Mouse (Mus musculus): ENCODE measurements around the gene H2-M10.4. TPM values are rescaled to one million over a fixed set of nuclear protein-coding genes. Genes with fewer than 3 reads are reported as not detected.
"Not testable (repeated sequence)": the region's sequence is repeated elsewhere in the genome, so short reads cannot be mapped to it uniquely, and the experiment has no call there.

H2-M10.4 gene
- not detected in 2 replicates for polyA plus RNA-seq (2015; fragmentation: Nextera tagmentation; extraction: Ambion mirVana)

GRCm38 (mm10) chr17:36462234-36462633 lies at the start of gene H2-M10.4:
Gene H2-M10.4 (minus strand): TSS chr17:36462334.
- Histone ChIP-seq H3K4me3 (ENCODE audit: low read depth, low read length) (no peak within 1 kb of the TSS), H3K27ac (ENCODE audit: low read length) (no peak within 1 kb of the TSS), H3K4me2 (ENCODE audit: low read length) (no peak within 1 kb of the TSS), H3K36me3 (ENCODE audit: control insufficient read depth, insufficient read depth, low read length) (no peaks in the 10 kb centered on the region), H3K4me1 (ENCODE audit: control insufficient read depth, insufficient read depth, low read length) (no peaks in the 10 kb centered on the region), H3K9me3 (replicated peaks; ENCODE audit: control insufficient read depth, low read length, poor library complexity, severe bottlenecking) (no peaks in the 10 kb centered on the region), H3K9ac (ENCODE audit: low read depth, low read length) (no peak within 1 kb of the TSS), H3K27me3 (ENCODE audit: control insufficient read depth, insufficient read depth, low read depth, low read length) (no peaks in the 10 kb centered on the region)
- no peak for ATAC-seq
- WGBS = 96% methylated on average over 7 of the region's 7 CpGs

DNA sequence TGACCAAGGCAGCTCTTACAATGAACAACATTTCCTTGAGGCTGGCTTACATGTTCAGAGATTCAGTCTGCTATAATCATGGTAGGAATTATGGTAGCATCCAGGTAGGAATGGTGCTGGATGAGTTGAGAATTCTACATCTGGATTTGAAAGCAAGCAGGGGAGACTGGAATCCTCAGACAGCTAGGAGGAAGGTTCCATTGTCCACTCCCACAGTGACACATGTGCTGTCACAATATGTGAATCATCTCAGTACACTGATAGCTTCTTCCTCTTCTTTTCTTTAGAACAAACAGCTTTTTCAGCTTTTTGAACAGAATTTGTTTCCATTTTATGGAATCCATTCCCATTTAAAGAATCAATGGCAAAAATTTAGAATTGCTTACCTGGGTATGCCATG lies 41.8 kb upstream of the H2-M10.4 start:
- Histone ChIP-seq H3K4me2 (ENCODE audit: low read length) (no peak overlapping the region), H3K9me3 (replicated peaks; ENCODE audit: control insufficient read depth, low read length, poor library complexity, severe bottlenecking) (no peaks in the 10 kb centered on the region), H3K4me3 (ENCODE audit: low read depth, low read length) (no peak overlapping the region), H3K4me1 (ENCODE audit: control insufficient read depth, insufficient read depth, low read length) (no peaks in the 10 kb centered on the region), H3K36me3 (ENCODE audit: control insufficient read depth, insufficient read depth, low read length) (no peaks in the 10 kb centered on the region), H3K27me3 (ENCODE audit: control insufficient read depth, insufficient read depth, low read depth, low read length) (no peaks in the 10 kb centered on the region), H3K27ac (ENCODE audit: low read length) (no peak overlapping the region), H3K9ac (ENCODE audit: low read depth, low read length) (no peak overlapping the region)
- no peak for ATAC-seq

- H3K4me3 ChIP-seq (ENCODE audit: low read depth, low read length) = no peak overlapping the region
- H3K36me3 ChIP-seq (ENCODE audit: control insufficient read depth, insufficient read depth, low read length) = no peaks in the 10 kb centered on the region
- no peak overlapping the region for H3K27ac ChIP-seq (ENCODE audit: low read length)
- no peaks in the 10 kb centered on the region for H3K27me3 ChIP-seq (ENCODE audit: control insufficient read depth, insufficient read depth, low read depth, low read length)
- 84% methylated on average over 1 of the region's 1 CpGs for WGBS
- no peaks in the 10 kb centered on the region for H3K9me3 ChIP-seq (replicated peaks; ENCODE audit: control insufficient read depth, low read length, poor library complexity, severe bottlenecking)
- H3K9ac ChIP-seq (ENCODE audit: low read depth, low read length) = no peak overlapping the region
- no peak for ATAC-seq
- no peaks in the 10 kb centered on the region for H3K4me1 ChIP-seq (ENCODE audit: control insufficient read depth, insufficient read depth, low read length)
- no peak overlapping the region for H3K4me2 ChIP-seq (ENCODE audit: low read length)
Measured at GRCm38 (mm10) chr17:36500435-36500834, 38.3 kb upstream of the H2-M10.4 start.

- H3K9me3 ChIP-seq (replicated peaks; ENCODE audit: control insufficient read depth, low read length, poor library complexity, severe bottlenecking); H3K9ac ChIP-seq (ENCODE audit: low read depth, low read length); ATAC-seq; H3K4me1 ChIP-seq (ENCODE audit: control insufficient read depth, insufficient read depth, low read length); H3K27me3 ChIP-seq (ENCODE audit: control insufficient read depth, insufficient read depth, low read depth, low read length); H3K4me2 ChIP-seq (ENCODE audit: low read length); H3K36me3 ChIP-seq (ENCODE audit: control insufficient read depth, insufficient read depth, low read length); H3K27ac ChIP-seq (ENCODE audit: low read length); H3K4me3 ChIP-seq (ENCODE audit: low read depth, low read length): not testable (repeated sequence)
- WGBS = 94% methylated on average over 15 of the region's 16 CpGs
Measured at GRCm38 (mm10) chr17:36488181-36488580, 26.0 kb upstream of the H2-M10.4 start.

- no peaks in the 10 kb centered on the region for H3K9me3 ChIP-seq (replicated peaks; ENCODE audit: control insufficient read depth, low read length, poor library complexity, severe bottlenecking)
Measured at GRCm38 (mm10) chr17:36486687-36487230, 24.6 kb upstream of the H2-M10.4 start.

GRCm38 (mm10) chr17:36483865-36484264 lies 21.7 kb upstream of the H2-M10.4 start:
- 87% methylated on average over 3 of the region's 3 CpGs for WGBS
- H3K4me3 ChIP-seq (ENCODE audit: low read depth, low read length) = no peak overlapping the region
- H3K27me3 ChIP-seq (ENCODE audit: control insufficient read depth, insufficient read depth, low read depth, low read length) = no peaks in the 10 kb centered on the region
- no peaks in the 10 kb centered on the region for H3K4me1 ChIP-seq (ENCODE audit: control insufficient read depth, insufficient read depth, low read length)
- no peak overlapping the region for H3K27ac ChIP-seq (ENCODE audit: low read length)
- ATAC-seq = no peak
- no peak overlapping the region for H3K9ac ChIP-seq (ENCODE audit: low read depth, low read length)
- no peaks in the 10 kb centered on the region for H3K9me3 ChIP-seq (replicated peaks; ENCODE audit: control insufficient read depth, low read length, poor library complexity, severe bottlenecking)
- no peaks in the 10 kb centered on the region for H3K36me3 ChIP-seq (ENCODE audit: control insufficient read depth, insufficient read depth, low read length)
- no peak overlapping the region for H3K4me2 ChIP-seq (ENCODE audit: low read length)

More at GRCm38 (mm10) chr17:36486687-36487230, 24.6 kb upstream of the H2-M10.4 start:
- Histone ChIP-seq H3K27ac (ENCODE audit: low read length) (no peak overlapping the region), H3K9ac (ENCODE audit: low read depth, low read length) (no peak overlapping the region), H3K4me1 (ENCODE audit: control insufficient read depth, insufficient read depth, low read length) (no peaks in the 10 kb centered on the region), H3K4me2 (ENCODE audit: low read length) (no peak overlapping the region), H3K36me3 (ENCODE audit: control insufficient read depth, insufficient read depth, low read length) (no peaks in the 10 kb centered on the region), H3K4me3 (ENCODE audit: low read depth, low read length) (no peak overlapping the region), H3K27me3 (ENCODE audit: control insufficient read depth, insufficient read depth, low read depth, low read length) (no peaks in the 10 kb centered on the region)
- ATAC-seq = no peak
- 71% methylated on average over 1 of the region's 1 CpGs for WGBS

GRCm38 (mm10) chr17:36456260-36456659 lies 5.9 kb downstream of the H2-M10.4 start:
- Histone ChIP-seq H3K4me2 (ENCODE audit: low read length) (no peak overlapping the region), H3K9ac (ENCODE audit: low read depth, low read length) (no peak overlapping the region), H3K9me3 (replicated peaks; ENCODE audit: control insufficient read depth, low read length, poor library complexity, severe bottlenecking) (no peaks in the 10 kb centered on the region), H3K4me3 (ENCODE audit: low read depth, low read length) (no peak overlapping the region), H3K4me1 (ENCODE audit: control insufficient read depth, insufficient read depth, low read length) (no peaks in the 10 kb centered on the region), H3K27ac (ENCODE audit: low read length) (no peak overlapping the region), H3K36me3 (ENCODE audit: control insufficient read depth, insufficient read depth, low read length) (no peaks in the 10 kb centered on the region), H3K27me3 (ENCODE audit: control insufficient read depth, insufficient read depth, low read depth, low read length) (no peaks in the 10 kb centered on the region)
- WGBS = 74% methylated on average over 4 of the region's 4 CpGs
- no peak for ATAC-seq

GRCm38 (mm10) chr17:36431411-36431810 lies 30.7 kb downstream of the H2-M10.4 start:
- H3K4me1 ChIP-seq (ENCODE audit: control insufficient read depth, insufficient read depth, low read length) = no peaks in the 10 kb centered on the region
- ATAC-seq = no peak
- H3K9me3 ChIP-seq (replicated peaks; ENCODE audit: control insufficient read depth, low read length, poor library complexity, severe bottlenecking) = no peaks in the 10 kb centered on the region; the same call in 1 of the 2 replicates
- H3K27me3 ChIP-seq (ENCODE audit: control insufficient read depth, insufficient read depth, low read depth, low read length) = no peaks in the 10 kb centered on the region
- no peak overlapping the region for H3K9ac ChIP-seq (ENCODE audit: low read depth, low read length)
- H3K4me3 ChIP-seq (ENCODE audit: low read depth, low read length) = no peak overlapping the region
- H3K36me3 ChIP-seq (ENCODE audit: control insufficient read depth, insufficient read depth, low read length) = no peaks in the 10 kb centered on the region
- H3K4me2 ChIP-seq (ENCODE audit: low read length) = no peak overlapping the region
- WGBS = 95% methylated on average over 2 of the region's 2 CpGs
- no peak overlapping the region for H3K27ac ChIP-seq (ENCODE audit: low read length)

- H3K4me3 ChIP-seq (ENCODE audit: low read depth, low read length) = no peak overlapping the region
- no peak overlapping the region for H3K4me2 ChIP-seq (ENCODE audit: low read length)
- H3K9me3 ChIP-seq (replicated peaks; ENCODE audit: control insufficient read depth, low read length, poor library complexity, severe bottlenecking) = no peaks in the 10 kb centered on the region
- no peaks in the 10 kb centered on the region for H3K36me3 ChIP-seq (ENCODE audit: control insufficient read depth, insufficient read depth, low read length)
- H3K9ac ChIP-seq (ENCODE audit: low read depth, low read length) = no peak overlapping the region
- peak; percentile 75 for ATAC-seq
- H3K27ac ChIP-seq (ENCODE audit: low read length) = no peak overlapping the region
- WGBS = 21% methylated on average over 4 of the region's 4 CpGs
- H3K27me3 ChIP-seq (ENCODE audit: control insufficient read depth, insufficient read depth, low read depth, low read length) = no peaks in the 10 kb centered on the region
- H3K4me1 ChIP-seq (ENCODE audit: control insufficient read depth, insufficient read depth, low read length) = no peaks in the 10 kb centered on the region
Measured at GRCm38 (mm10) chr17:36418091-36418754, 43.9 kb downstream of the H2-M10.4 start.

Data from midbrain, embryonic 16.5 days (tissue).